Mouse (Mus musculus) inflammation-experienced regulatory T-cells, adult 6 months (primary cell): ENCODE data around the gene Dpep1. TPM values are rescaled to one million over a fixed set of nuclear protein-coding genes. Genes with fewer than 3 reads are reported as not detected.

ENCODE experiments used
- ATAC-seq: one replicate; pipeline ENCODE4 v1.8.0; 2017
- polyA plus RNA-seq, 3 experiments: library from polyadenylated mRNA; unstranded; fragments of 100-300 nt; shearing (Covaris generic); gene quantifications; one replicate each; pipeline ENCODE4 v1.2.1; 2017

Dpep1 gene
- polyA plus RNA-seq, 3 experiments from 2014 or later, result not detected

GRCm38 (mm10) chr8:123250940-123251339, 64.9 kb downstream of the Dpep1 start:
- ATAC-seq, result no peak

Other genes starting within 250 kb of the Dpep1 start
- 100 to 1,000 TPM in 1 of 3 experiments, 10 to 100 TPM in 2; 54.0 to 105 (median 84.1) TPM for gene Ankrd11, start 144.0 kb upstream of the Dpep1 start, polyA plus RNA-seq
- 10 to 100 TPM; 16.5 to 35.2 (median 19.0) TPM for gene Spg7, start 123.3 kb upstream of the Dpep1 start, polyA plus RNA-seq
- 1,000 to 10,000 TPM; 1,514 to 2,679 (median 2,672) TPM for gene Rpl13, start 83.9 kb upstream of the Dpep1 start, polyA plus RNA-seq
- 10 to 100 TPM in 1 of 3 experiments, 1 to 10 TPM in 2; 1.2 to 13.6 (median 6.6) TPM for gene Cpne7, start 68.9 kb upstream of the Dpep1 start, polyA plus RNA-seq
- under 1 TPM in 1 of 3 experiments, not detected in 2; 0.20 TPM for gene Sult5a1, start 27.9 kb upstream of the Dpep1 start, polyA plus RNA-seq
- 100 to 1,000 TPM; 110 to 199 (median 154) TPM for gene Chmp1a, start 26.5 kb downstream of the Dpep1 start, polyA plus RNA-seq
- gene Spata33, start 26.6 kb downstream of the Dpep1 start, polyA plus RNA-seq, result not detected
- gene Cdk10, start 38.6 kb downstream of the Dpep1 start, polyA plus RNA-seq, result 10 to 100 TPM; 16.4 to 29.7 (median 24.3) TPM
- 1 to 10 TPM; 6.3 to 7.7 (median 6.5) TPM for gene Spata2l, start 50.0 kb downstream of the Dpep1 start, polyA plus RNA-seq
- gene Zfp276, start 68.0 kb downstream of the Dpep1 start, polyA plus RNA-seq, result 1 to 10 TPM; 4.2 to 5.1 (median 5.1) TPM
- 10 to 100 TPM in 1 of 3 experiments, 1 to 10 TPM in 2; 7.3 to 12.9 (median 7.4) TPM for gene Vps9d1, start 68.1 kb downstream of the Dpep1 start, polyA plus RNA-seq
- 1 to 10 TPM; 5.1 to 9.2 (median 5.2) TPM for gene Fanca, start 132.3 kb downstream of the Dpep1 start, polyA plus RNA-seq
- not detected for gene Spire2, start 146.5 kb downstream of the Dpep1 start, polyA plus RNA-seq
- 100 to 1,000 TPM in 1 of 3 experiments, 10 to 100 TPM in 2; 74.2 to 106 (median 94.3) TPM for gene Tcf25, start 187.5 kb downstream of the Dpep1 start, polyA plus RNA-seq
- not detected for gene Mc1r, start 220.9 kb downstream of the Dpep1 start, polyA plus RNA-seq
- 1 to 10 TPM in 1 of 3 experiments, under 1 TPM in 1, not detected in 1; 0.30 to 2.0 TPM for gene Tubb3, start 225.2 kb downstream of the Dpep1 start, polyA plus RNA-seq
- 1 to 10 TPM; 7.7 to 7.9 (median 7.8) TPM for gene Def8, start 237.3 kb downstream of the Dpep1 start, polyA plus RNA-seq